Mouse (Mus musculus) erythroblast, embryonic 14.5 days (primary cell): ENCODE results near the gene Golgb1. TPM values are rescaled to one million over a fixed set of nuclear protein-coding genes. Genes with fewer than 3 reads are reported as not detected.

Experiments
- H3K27me3 ChIP-seq: 2 replicates; pipeline ENCODE4 v1.6.1; 2012; ENCODE audit warnings: inconsistent platforms; ENCODE audit not compliant: control insufficient read depth
- H3K36me3 ChIP-seq: 2 replicates; pipeline ENCODE4 v1.6.1; 2012; ENCODE audit warnings: mild to moderate bottlenecking, inconsistent platforms; ENCODE audit not compliant: control insufficient read depth
- H3K4me1 ChIP-seq: 2 replicates; pipeline ENCODE4 v1.6.1; 2012; ENCODE audit warnings: inconsistent platforms; ENCODE audit not compliant: control insufficient read depth
- H3K4me3 ChIP-seq: replicated peaks from 2 replicates; pipeline ENCODE3; 2012; ENCODE audit warnings: moderate library complexity, mild to moderate bottlenecking, inconsistent platforms
- H3K9me3 ChIP-seq: 2 replicates; pipeline ENCODE4 v1.6.1; 2012; ENCODE audit warnings: low read length, inconsistent platforms, mixed read lengths; ENCODE audit not compliant: control insufficient read depth
- GATA1 ChIP-seq: IDR thresholded peaks from 2 replicates; pipeline ENCODE4 v1.6.1; 2012; ENCODE audit warnings: low read length, inconsistent platforms, mixed read lengths
- TAL1 ChIP-seq: IDR thresholded peaks from 3 replicates; pipeline ENCODE4 v1.6.1; 2012; ENCODE audit warnings: low read length, inconsistent platforms, mixed read lengths
- polyA plus RNA-seq: library from polyadenylated mRNA; stranded (reverse); fragments of >175 nt; gene quantifications from 2 replicates; pipeline ENCODE4 v1.2.3, GENCODE M21; 2012

The Golgb1 gene
- polyA plus RNA-seq, 1 experiment = 1.5 TPM

GRCm38 (mm10) chr16:36926514-36927447 lies 51.8 kb downstream of the Golgb1 start:
- no peaks in the 10 kb centered on the region for H3K9me3 ChIP-seq
- no peak for TF ChIP-seq GATA1
- TF ChIP-seq TAL1 = no peak
- no peaks in the 10 kb centered on the region for H3K27me3 ChIP-seq
- peaks cover 9% of the 10 kb centered on the region for H3K4me1 ChIP-seq
- H3K36me3 ChIP-seq = peaks cover 87% of the 10 kb centered on the region
- H3K4me3 ChIP-seq = no peak overlapping the region

GRCm38 (mm10) chr16:36927495-36928105 lies 52.7 kb downstream of the Golgb1 start:
- Histone ChIP-seq H3K36me3 (peaks cover 90% of the 10 kb centered on the region), H3K9me3 (no peaks in the 10 kb centered on the region), H3K4me3 (no peak overlapping the region), H3K4me1 (peaks cover 7% of the 10 kb centered on the region), H3K27me3 (no peaks in the 10 kb centered on the region)
- TF ChIP-seq TAL1 (no peak), GATA1 (no peak)

- no peak overlapping the region for H3K4me3 ChIP-seq
- H3K9me3 ChIP-seq = no peaks in the 10 kb centered on the region
- no peaks in the 10 kb centered on the region for H3K27me3 ChIP-seq
- H3K4me1 ChIP-seq = peaks cover 7% of the 10 kb centered on the region
- H3K36me3 ChIP-seq = peaks cover 91% of the 10 kb centered on the region
- TF ChIP-seq GATA1 (no peak), TAL1 (no peak)
Observed at GRCm38 (mm10) chr16:36928106-36928500, 53.2 kb downstream of the Golgb1 start.

GRCm38 (mm10) chr16:36929216-36929615 lies 54.3 kb downstream of the Golgb1 start:
- peaks cover 91% of the 10 kb centered on the region for H3K36me3 ChIP-seq
- no peak for TF ChIP-seq GATA1

GRCm38 (mm10) chr16:36930231-36931136 lies 55.5 kb downstream of the Golgb1 start:
- peaks cover 78% of the 10 kb centered on the region for H3K36me3 ChIP-seq
- H3K4me3 ChIP-seq = no peak overlapping the region
- no peaks in the 10 kb centered on the region for H3K9me3 ChIP-seq
- no peak for TF ChIP-seq TAL1
- no peak for TF ChIP-seq GATA1
- H3K27me3 ChIP-seq = no peaks in the 10 kb centered on the region
- peaks cover 19% of the 10 kb centered on the region for H3K4me1 ChIP-seq

More at GRCm38 (mm10) chr16:36929216-36929615, 54.3 kb downstream of the Golgb1 start:
- Histone ChIP-seq H3K4me1 (peaks cover 10% of the 10 kb centered on the region), H3K4me3 (no peak overlapping the region), H3K27me3 (no peaks in the 10 kb centered on the region), H3K9me3 (no peaks in the 10 kb centered on the region)

GRCm38 (mm10) chr16:36931381-36931780 lies 56.4 kb downstream of the Golgb1 start:
- TF ChIP-seq TAL1 (no peak), GATA1 (no peak)
- peaks cover 70% of the 10 kb centered on the region for H3K36me3 ChIP-seq
- no peaks in the 10 kb centered on the region for H3K9me3 ChIP-seq
- peaks cover 17% of the 10 kb centered on the region for H3K4me1 ChIP-seq
- H3K4me3 ChIP-seq = no peak overlapping the region
- H3K27me3 ChIP-seq = no peaks in the 10 kb centered on the region

- Histone ChIP-seq H3K27me3 (no peaks in the 10 kb centered on the region), H3K36me3 (peaks cover 64% of the 10 kb centered on the region), H3K9me3 (no peaks in the 10 kb centered on the region), H3K4me1 (peaks cover 17% of the 10 kb centered on the region), H3K4me3 (no peak overlapping the region)
- TF ChIP-seq TAL1 (no peak), GATA1 (no peak)
Observed at GRCm38 (mm10) chr16:36931976-36932375, 57.0 kb downstream of the Golgb1 start.

- no peak for TF ChIP-seq GATA1
- no peak for TF ChIP-seq TAL1
Observed at GRCm38 (mm10) chr16:36932546-36932945, 57.6 kb downstream of the Golgb1 start.

More at GRCm38 (mm10) chr16:36932546-36932945, 57.6 kb downstream of the Golgb1 start:
- Histone ChIP-seq H3K4me1 (peaks cover 15% of the 10 kb centered on the region), H3K27me3 (no peaks in the 10 kb centered on the region), H3K9me3 (no peaks in the 10 kb centered on the region), H3K4me3 (no peak overlapping the region), H3K36me3 (peaks cover 58% of the 10 kb centered on the region)
